Mouse (Mus musculus): ENCODE results near the gene Chd1l.

- no peak for TF ChIP-seq CTCF (IDR thresholded peaks at IDR 0.05; ENCODE audit: low read depth)
- TF ChIP-seq EP300 (optimal IDR thresholded peaks at IDR 0.05), result no peak
These were observed 9.8 kb downstream of the Chd1l start for GRCm38 (mm10) chr3:97600050-97600832.
